Mouse (Mus musculus): ENCODE data around the gene Slc25a38. TPM values are rescaled to one million over a fixed set of nuclear protein-coding genes. Genes with fewer than 3 reads are reported as not detected.

The Slc25a38 gene
- 10 to 100 TPM; 10.1 to 10.4 TPM for total RNA-seq (2021)
- long read RNA-seq, experiment 1, transcript Slc25a38-201 (7 exons, 1,791 nt) = major isoform, 8 of 11 reads
- long read RNA-seq, experiment 1, partial matches to known transcripts = 1 of 11 reads
- long read RNA-seq, experiment 1, other reads (novel, unspliced or antisense) = 2 of 11 reads
- long read RNA-seq, experiment 2, transcript Slc25a38-201 (7 exons, 1,791 nt) = major isoform, 10 of 16 reads
- long read RNA-seq, experiment 2, partial matches to known transcripts = 0 of 16 reads
- long read RNA-seq, experiment 2, other reads (novel, unspliced or antisense) = 6 of 16 reads

- DNase-seq = peak; percentile 95
Measured at GRCm38 (mm10) chr9:120110211-120111018, at the start of gene Slc25a38. Slc25a38 (plus strand) TSS chr9:120110374.

GRCm38 (mm10) chr9:120064317-120064716 lies 45.9 kb upstream of the Slc25a38 start:
- DNase-seq = no peak

DNA sequence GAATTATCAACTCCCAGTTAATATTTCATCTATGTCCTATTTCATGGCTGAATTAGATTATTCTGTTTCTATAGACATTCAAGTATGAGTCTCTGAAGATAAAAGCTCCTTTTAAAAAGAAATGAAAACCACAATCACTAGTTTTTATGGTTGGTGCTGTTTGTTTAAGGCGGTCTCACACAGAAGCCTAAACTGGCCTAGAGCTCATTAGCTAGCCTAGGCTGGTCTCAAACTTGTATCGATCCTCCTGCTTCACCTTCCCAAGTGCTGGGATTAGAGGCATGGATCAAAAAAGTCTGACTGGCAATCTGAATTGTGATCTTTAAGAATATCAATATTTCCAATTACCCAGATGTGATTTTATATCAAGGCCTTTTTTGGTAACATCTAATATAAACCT lies 42.6 kb upstream of the Slc25a38 start:
- DNase-seq = no peak

GRCm38 (mm10) chr9:120068047-120068446 lies 42.1 kb upstream of the Slc25a38 start:
- no peak for DNase-seq

- DNase-seq = no peak
Measured at GRCm38 (mm10) chr9:120069779-120070178, 40.4 kb upstream of the Slc25a38 start, which contains the start of gene Cx3cr1. Cx3cr1 (minus strand) TSS chr9:120069879.

GRCm38 (mm10) chr9:120071251-120071650 lies 38.9 kb upstream of the Slc25a38 start:
- no peak for DNase-seq

DNA sequence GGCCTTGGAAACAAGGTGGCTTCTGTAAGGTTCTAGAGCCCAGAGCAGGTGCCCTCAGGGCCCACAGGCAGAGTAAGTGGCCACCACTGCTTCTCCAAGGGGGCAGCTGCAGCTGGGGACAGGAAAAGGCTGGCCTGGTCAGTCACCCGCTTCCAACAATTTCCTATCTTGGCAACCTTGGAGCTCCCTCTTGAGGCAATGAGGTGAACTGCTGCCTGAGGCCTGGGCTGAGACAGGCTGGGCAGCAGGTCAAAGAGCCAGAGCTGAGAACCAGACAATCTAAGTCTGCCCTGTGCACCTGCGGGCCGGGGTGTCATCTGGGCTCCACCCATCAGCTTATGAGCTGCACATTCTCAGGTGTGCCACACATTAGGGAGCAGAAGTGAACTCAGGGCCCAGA lies 37.0 kb upstream of the Slc25a38 start:
- DNase-seq = peak; percentile 70

- no peak for DNase-seq
Measured at GRCm38 (mm10) chr9:120074516-120074915, 35.7 kb upstream of the Slc25a38 start.

- no peak for DNase-seq
Measured at GRCm38 (mm10) chr9:120078241-120078640, 31.9 kb upstream of the Slc25a38 start.

DNA sequence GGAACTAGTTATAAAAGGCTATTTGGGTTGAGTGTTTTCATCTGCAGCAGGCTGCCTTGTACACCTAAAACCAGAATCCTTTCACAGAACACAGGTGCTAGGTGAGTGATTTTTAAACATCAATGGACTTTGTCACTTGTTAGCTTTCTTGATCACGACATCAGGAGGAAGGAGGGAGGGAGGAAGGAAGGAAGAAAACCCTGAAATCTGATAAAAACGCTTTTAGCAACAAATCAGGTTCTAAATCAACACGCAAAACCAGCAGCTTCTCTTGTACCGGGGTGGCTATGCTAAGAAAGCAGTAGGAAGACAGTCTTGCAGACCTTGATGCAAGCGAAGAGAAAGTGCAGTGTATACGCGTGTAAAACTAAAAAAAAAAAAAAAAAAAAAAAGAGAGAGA lies 30.3 kb upstream of the Slc25a38 start:
- DNase-seq = no peak

DNA sequence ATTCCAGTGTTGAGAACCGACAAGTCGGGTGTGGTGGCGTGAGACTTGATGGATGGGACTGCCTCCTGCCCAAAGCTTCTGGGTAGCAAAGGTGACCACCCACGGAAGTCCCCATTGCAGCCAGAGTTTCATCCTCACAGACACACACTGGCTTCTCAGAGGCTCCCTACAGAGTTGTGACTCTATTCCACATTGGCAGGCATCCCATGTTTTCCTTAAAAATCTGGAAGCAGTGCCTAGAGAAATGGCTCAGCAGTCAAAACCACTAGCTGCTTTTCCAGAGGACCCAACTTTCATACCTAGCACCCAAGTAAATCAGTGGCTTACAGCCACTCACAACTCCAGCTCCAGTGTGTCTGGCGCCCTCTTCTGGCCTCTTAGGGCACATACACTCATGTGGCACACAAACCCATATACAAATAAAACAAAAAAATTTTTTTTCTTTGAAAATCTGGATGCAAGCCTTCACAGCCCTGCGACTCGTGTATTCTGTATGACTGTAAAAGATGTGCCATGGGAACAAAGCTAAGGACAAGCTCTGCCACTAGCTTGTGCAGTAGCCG lies 29.5 kb upstream of the Slc25a38 start:
- peak; percentile 34 for DNase-seq

DNA sequence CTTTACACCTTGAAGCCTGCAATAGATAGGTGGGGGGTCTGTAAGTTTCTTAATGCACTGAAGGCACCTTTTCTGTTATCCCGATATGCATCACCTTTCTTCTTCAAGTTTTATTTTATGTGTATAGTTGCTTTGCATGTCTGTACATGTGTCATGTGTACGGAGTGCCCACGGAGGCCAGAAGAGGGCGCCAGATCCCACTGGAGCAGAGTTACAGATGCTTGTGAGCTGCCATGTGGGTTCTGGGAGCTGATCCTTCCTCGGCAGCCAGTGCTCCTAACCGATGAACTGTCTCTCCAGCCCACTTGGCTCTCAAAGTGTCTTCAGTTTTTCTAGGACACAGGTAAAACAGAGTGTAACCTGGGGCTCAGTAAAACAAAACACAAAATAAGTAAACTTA lies 28.9 kb upstream of the Slc25a38 start:
- no peak for DNase-seq

DNA sequence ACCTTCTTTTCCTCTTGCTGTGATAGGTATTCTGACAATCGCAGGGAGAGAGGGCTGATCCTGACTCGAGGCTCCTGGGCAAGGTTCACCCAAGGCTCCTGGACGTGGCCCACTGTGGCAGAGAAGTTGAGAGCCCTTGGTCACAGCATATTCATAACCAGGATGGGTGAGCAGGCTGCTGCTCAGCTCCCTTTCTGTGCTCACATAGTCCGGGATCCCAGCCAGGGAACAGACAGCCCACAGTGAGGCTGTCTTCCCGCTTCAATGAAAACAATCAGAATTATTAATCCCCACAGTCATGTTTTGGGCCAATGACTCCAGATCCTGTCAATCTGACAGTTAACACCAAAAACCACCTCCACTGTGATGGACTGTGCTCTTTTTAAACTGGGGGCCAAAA lies 28.2 kb upstream of the Slc25a38 start:
- DNase-seq = no peak

DNA sequence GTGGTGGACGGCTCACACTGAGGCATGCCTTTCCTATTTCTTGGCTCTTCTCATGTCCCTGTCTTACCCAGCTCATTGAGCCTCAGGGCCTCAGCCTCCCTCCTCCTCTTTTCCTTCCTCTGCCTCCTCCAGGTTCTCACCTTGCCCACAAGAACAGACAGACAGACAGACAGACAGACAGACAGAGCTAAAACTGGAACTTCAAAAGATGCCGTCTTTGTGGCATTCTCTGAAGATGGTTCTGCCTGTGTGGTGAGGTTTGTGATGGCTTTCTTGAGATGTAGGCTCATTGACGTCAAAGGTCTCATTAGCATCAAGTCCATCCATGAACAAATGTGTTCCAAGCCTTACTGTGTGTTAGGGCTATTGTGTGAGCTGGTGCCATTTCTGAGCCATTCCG lies 27.5 kb upstream of the Slc25a38 start:
- DNase-seq = no peak

DNA sequence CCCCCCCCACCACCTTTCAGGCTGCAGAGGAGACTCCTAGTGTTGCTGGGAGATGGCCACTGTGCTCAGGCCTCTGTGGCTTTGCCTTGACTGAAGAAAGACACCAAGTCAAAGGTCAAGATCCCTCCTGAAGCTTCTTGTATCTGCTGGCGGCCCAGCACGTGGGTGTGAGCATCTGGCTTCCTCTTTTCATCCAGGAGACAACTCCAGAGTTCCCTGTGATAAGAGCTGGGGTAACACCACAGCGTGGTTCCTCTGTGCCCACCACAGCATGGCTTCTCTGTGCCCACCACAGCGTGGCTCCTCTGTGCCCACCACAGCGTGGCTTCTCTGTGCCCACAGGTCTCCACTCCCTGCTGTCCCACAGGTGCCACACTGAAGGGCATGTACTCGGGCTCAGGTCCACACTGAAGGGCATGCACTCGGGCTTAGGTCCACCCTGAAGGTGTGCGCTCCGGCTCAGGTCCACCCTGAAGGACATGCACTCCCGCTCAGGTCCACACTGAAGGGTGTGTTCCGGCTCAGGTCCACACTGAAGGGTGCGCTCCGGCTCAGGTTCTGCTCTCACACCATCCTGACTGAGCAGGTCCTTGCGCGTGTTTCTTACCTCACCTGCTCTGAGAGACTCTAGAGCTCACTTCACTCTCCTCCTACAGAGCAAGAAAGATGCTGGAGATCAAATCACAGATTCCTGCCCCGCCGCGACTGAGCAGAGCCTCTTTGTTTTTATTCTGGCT lies 26.8 kb upstream of the Slc25a38 start:
- DNase-seq = no peak

- DNase-seq = no peak
Measured at GRCm38 (mm10) chr9:120084406-120084805, 25.8 kb upstream of the Slc25a38 start.

GRCm38 (mm10) chr9:120089125-120089524 lies 21.0 kb upstream of the Slc25a38 start:
- DNase-seq = no peak

DNA sequence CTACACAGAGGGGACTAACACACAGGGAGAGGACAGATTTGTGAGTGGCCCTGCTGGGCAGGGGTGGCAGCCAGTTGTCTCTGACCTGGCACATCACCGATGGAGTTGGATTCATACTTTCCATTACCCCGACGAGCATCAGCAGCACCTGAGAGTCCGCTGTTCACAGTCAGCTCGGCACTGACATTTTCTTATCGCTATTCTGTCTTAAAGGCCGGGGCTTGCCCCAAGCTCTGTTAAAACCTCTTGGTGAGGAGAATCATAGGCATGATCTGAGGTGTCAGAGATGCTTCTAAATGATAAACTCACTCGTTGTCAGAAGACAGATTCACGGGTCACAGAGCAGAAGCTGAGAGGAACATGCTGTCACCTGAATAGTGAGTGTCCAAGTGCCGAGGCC lies 19.1 kb upstream of the Slc25a38 start:
- DNase-seq = no peak

DNA sequence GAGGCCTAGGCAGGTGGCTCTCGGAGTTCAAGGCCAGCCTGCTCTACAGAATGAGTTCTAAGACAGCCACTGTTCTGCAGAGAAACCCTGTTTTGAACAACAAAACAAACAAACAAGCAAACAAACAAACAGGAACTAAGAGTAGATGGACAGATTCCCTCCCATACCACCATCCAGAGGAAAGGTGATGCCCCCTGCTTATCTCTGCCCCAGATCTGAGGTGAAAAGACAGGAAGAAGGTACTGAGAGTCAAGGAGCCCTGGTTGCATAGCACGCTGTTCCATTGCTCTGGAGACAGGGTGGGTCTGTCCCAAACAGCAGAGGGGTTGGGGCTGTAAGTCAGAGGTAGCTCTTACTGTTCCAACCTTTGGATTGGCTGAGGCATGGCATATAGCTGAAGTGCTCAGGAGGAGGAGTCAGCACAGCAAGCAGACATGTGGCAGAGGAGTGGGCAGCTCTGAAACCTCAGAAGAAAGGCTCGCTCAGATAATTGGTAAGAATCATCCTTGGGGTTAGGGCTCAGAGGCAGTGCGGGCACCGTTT lies 18.4 kb upstream of the Slc25a38 start, which contains the start of gene Ccr8:
Gene Ccr8, plus strand, starts transcription at position 419 of the 543 bp plus-strand sequence.
- no peak for DNase-seq

DNA sequence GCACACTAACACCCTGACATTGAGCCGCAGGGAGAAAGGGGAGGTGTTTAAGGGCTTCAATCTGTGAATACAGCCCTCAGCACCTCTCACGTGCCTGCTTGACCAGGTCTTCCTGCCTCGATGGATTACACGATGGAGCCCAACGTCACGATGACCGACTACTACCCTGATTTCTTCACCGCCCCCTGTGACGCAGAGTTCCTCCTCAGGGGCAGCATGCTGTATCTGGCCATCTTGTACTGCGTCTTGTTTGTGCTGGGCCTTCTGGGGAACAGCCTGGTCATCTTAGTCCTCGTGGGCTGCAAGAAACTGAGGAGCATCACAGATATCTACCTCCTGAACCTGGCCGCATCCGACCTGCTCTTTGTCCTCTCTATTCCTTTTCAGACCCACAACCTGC lies 16.5 kb upstream of the Slc25a38 start:
- DNase-seq = no peak

DNA sequence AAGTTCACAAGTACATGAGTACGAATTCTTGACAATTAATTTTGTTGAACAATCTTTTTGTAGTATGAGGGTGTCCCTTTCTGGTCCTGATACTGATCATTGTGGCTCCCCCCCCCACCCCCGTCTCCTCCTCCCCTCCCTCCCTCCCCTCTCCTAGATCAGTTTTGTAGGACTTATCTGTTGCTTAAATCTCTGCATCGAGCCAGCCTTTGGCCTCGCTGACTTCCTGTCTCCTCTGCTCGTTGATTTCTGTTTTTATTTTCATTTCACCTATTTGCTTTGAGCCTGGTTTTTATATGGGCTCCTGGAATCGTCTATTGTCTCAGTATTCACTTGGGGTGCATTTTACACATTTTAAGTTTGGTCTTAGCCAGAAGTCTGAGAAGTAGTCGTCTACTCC lies 14.3 kb upstream of the Slc25a38 start:
- no peak for DNase-seq

GRCm38 (mm10) chr9:120098682-120099081 lies 11.5 kb upstream of the Slc25a38 start:
- DNase-seq = no peak

Data from gastrocnemius, postnatal 25 days (tissue).